Mouse (Mus musculus) small intestine, adult 2 months (tissue): ENCODE measurements around the gene Banp. TPM values are rescaled to one million over a fixed set of nuclear protein-coding genes. Genes with fewer than 3 reads are reported as not detected.

Experiments used
- H3K27ac ChIP-seq: fragments of 200-500 bp; 2 replicates; pipeline ENCODE4 v1.5.1; 2012; ENCODE audit warnings: low read depth, low read length, control low read depth, inconsistent platforms; ENCODE audit not compliant: insufficient read depth
- H3K27me3 ChIP-seq: fragments of 200-500 bp; 2 replicates; pipeline ENCODE4 v1.6.1; 2012; ENCODE audit warnings: mild to moderate bottlenecking, moderate library complexity, low read length, inconsistent platforms; ENCODE audit not compliant: control insufficient read depth, insufficient read depth
- H3K36me3 ChIP-seq: fragments of 200-500 bp; 2 replicates; pipeline ENCODE4 v1.6.1; 2012; ENCODE audit warnings: mild to moderate bottlenecking, low read length, control low read depth, inconsistent platforms; ENCODE audit not compliant: control insufficient read depth, insufficient read depth
- H3K4me1 ChIP-seq: fragments of 200-500 bp; 2 replicates; pipeline ENCODE4 v1.6.1; 2012; ENCODE audit warnings: low read length, inconsistent platforms, mixed read lengths; ENCODE audit not compliant: control insufficient read depth, insufficient read depth, insufficient read length
- H3K4me3 ChIP-seq: fragments of 200-500 bp; 2 replicates; pipeline ENCODE4 v1.5.1; 2012; ENCODE audit warnings: low read depth, mild to moderate bottlenecking, control low read depth, inconsistent platforms, low read length, moderate library complexity
- CTCF ChIP-seq: fragments of 200-500 bp; IDR thresholded peaks from 2 replicates; pipeline ENCODE4 v1.5.1; 2012; ENCODE audit warnings: low read depth, mild to moderate bottlenecking, control low read depth, inconsistent platforms, low read length, moderate library complexity, mixed read lengths; ENCODE audit not compliant: insufficient replicate concordance, insufficient read length; ENCODE audit errors: extremely low read depth
- POLR2A ChIP-seq: fragments of 200-500 bp; IDR thresholded peaks from 2 replicates; pipeline ENCODE4 v1.6.1; 2012; ENCODE audit warnings: low read depth, mild to moderate bottlenecking, control low read depth, inconsistent platforms, low read length, moderate library complexity
- WGBS: fragments of 180-500 bp; shearing (Covaris S2); methylation state at CpG from one replicate; pipeline ENCODE4 v1.1.7; 2018; 5-methylcytosine and 5-hydroxymethylcytosine counted together
- polyA plus RNA-seq: library from polyadenylated mRNA; depleted of rRNA; stranded (reverse); fragments of >200 nt; gene quantifications from 2 replicates; pipeline ENCODE4 v1.2.3, GENCODE M21; 2012

Gene Banp
- polyA plus RNA-seq, 1 experiment: 34.3 TPM

- no peaks in the 10 kb centered on the region for H3K27me3 ChIP-seq
- 36% methylated on average over 5 of the region's 5 CpGs for WGBS
- H3K36me3 ChIP-seq: no peaks in the 10 kb centered on the region
- H3K4me1 ChIP-seq: peaks cover 5% of the 10 kb centered on the region; the same call in 1 of the 2 replicates
- H3K4me3 ChIP-seq: no peak overlapping the region
- TF ChIP-seq CTCF (no peak), POLR2A (no peak)
- H3K27ac ChIP-seq: no peak overlapping the region
These were observed 24.9 kb upstream of the Banp start for GRCm38 (mm10) chr8:121924681-121925080.

GRCm38 (mm10) chr8:121925624-121926023 lies 23.9 kb upstream of the Banp start:
- no peak overlapping the region for H3K27ac ChIP-seq
- no peaks in the 10 kb centered on the region for H3K27me3 ChIP-seq
- TF ChIP-seq POLR2A (no peak), CTCF (peak; percentile 89; the same call in 1 of the 2 replicates)
- peaks cover 5% of the 10 kb centered on the region; the same call in 1 of the 2 replicates for H3K4me1 ChIP-seq
- no peak overlapping the region for H3K4me3 ChIP-seq
- H3K36me3 ChIP-seq: no peaks in the 10 kb centered on the region
- WGBS: 26% methylated on average over 10 of the region's 10 CpGs

GRCm38 (mm10) chr8:121926266-121926665 lies 23.3 kb upstream of the Banp start:
- Histone ChIP-seq H3K36me3 (no peaks in the 10 kb centered on the region), H3K27ac (no peak overlapping the region), H3K4me1 (peaks cover 5% of the 10 kb centered on the region; the same call in 1 of the 2 replicates), H3K27me3 (no peaks in the 10 kb centered on the region), H3K4me3 (no peak overlapping the region)
- TF ChIP-seq CTCF (no peak), POLR2A (no peak)
- WGBS: 56% methylated on average over 8 of the region's 8 CpGs

GRCm38 (mm10) chr8:121927316-121927715 lies 22.2 kb upstream of the Banp start:
- TF ChIP-seq POLR2A: no peak
- peak; percentile 37; the same call in 1 of the 2 replicates for TF ChIP-seq CTCF
- Histone ChIP-seq H3K27me3 (no peaks in the 10 kb centered on the region), H3K27ac (no peak overlapping the region), H3K36me3 (no peaks in the 10 kb centered on the region), H3K4me1 (peaks cover 3% of the 10 kb centered on the region; the same call in 1 of the 2 replicates), H3K4me3 (no peak overlapping the region)
- 43% methylated on average over 8 of the region's 8 CpGs for WGBS

GRCm38 (mm10) chr8:121930047-121930446 lies 19.5 kb upstream of the Banp start:
- H3K4me1 ChIP-seq: no peaks in the 10 kb centered on the region
- no peak overlapping the region for H3K4me3 ChIP-seq
- WGBS: 78% methylated on average over 4 of the region's 4 CpGs
- H3K36me3 ChIP-seq: no peaks in the 10 kb centered on the region
- no peak for TF ChIP-seq CTCF
- TF ChIP-seq POLR2A: no peak
- H3K27me3 ChIP-seq: no peaks in the 10 kb centered on the region
- no peak overlapping the region for H3K27ac ChIP-seq

GRCm38 (mm10) chr8:121931571-121931970 lies 18.0 kb upstream of the Banp start:
- Histone ChIP-seq H3K27ac (no peak overlapping the region), H3K36me3 (no peaks in the 10 kb centered on the region), H3K4me1 (no peaks in the 10 kb centered on the region), H3K4me3 (no peak overlapping the region), H3K27me3 (no peaks in the 10 kb centered on the region)
- WGBS: 77% methylated on average over 7 of the region's 7 CpGs
- TF ChIP-seq CTCF (no peak), POLR2A (no peak)

- Histone ChIP-seq H3K4me3 (no peak overlapping the region), H3K27me3 (no peaks in the 10 kb centered on the region), H3K27ac (no peak overlapping the region), H3K36me3 (no peaks in the 10 kb centered on the region), H3K4me1 (no peaks in the 10 kb centered on the region)
- 65% methylated on average over 12 of the region's 12 CpGs for WGBS
- TF ChIP-seq CTCF: no peak
- TF ChIP-seq POLR2A: no peak
These were observed 17.4 kb upstream of the Banp start for GRCm38 (mm10) chr8:121932026-121932667.
